In genomic region chr2:105510816-105511215, GRCm38 (mm10) we compare ENCODE assay signal across 20 mouse cellular contexts.
DNase-seq lines count a peak whose midpoint lies in the region; ATAC-seq and TF ChIP-seq lines count a peak whose summit lies in the region.
"Had no signal": no experiment of that assay in that cellular context is flagged by ENCODE, and none has a peak within 500 bp of the region (broad histone marks: within the 10 kb centered on the region; RNA-seq: fewer than 3 reads in every experiment).

No protein-coding gene starts in this region.

- no peak for ATAC-seq in forebrain, embryonic 11.5 days (replicated peaks; ENCODE audit: low FRiP score)
- no peak for ATAC-seq in forebrain, embryonic 13.5 days
- ATAC-seq in intestine, embryonic 14.5 days (replicated peaks; ENCODE audit: low FRiP score, low TSS enrichment, low read depth) = no peak
- no peak for ATAC-seq in intestine, embryonic 15.5 days
- ATAC-seq: forebrain, embryonic 14.5 days; intestine, postnatal 0 days had no signal

- in situ Hi-C loops in ES-E14 (cut with MboI; ENCODE audit: low sequenced_read_pairs in 2 of 2, unreplicated experiment in 2 of 2) = loop anchor here in 1 of 2 experiments (25.0 kb wide), 1 partner anchor 576 kb away; no protein-coding TSS in a partner anchor

- no peak overlapping the region for H3K4me2 ChIP-seq in forebrain, embryonic 11.5 days (ENCODE audit: low read depth, low read length, severe bottlenecking)
- H3K4me2 ChIP-seq in forebrain, embryonic 13.5 days = no peak overlapping the region
- H3K4me2 ChIP-seq in intestine, embryonic 14.5 days (ENCODE audit: low read length) = no peak overlapping the region
- H3K4me2 ChIP-seq in intestine, embryonic 15.5 days (replicated peaks) = no peak overlapping the region
- H3K4me2 ChIP-seq: embryonic facial prominence, embryonic 13.5 days; heart, embryonic 15.5 days; hindbrain, embryonic 14.5 days had no signal

- 0 out of 2 replicates have a peak, but pooled peaks cover 2% of the 10 kb centered on the region for H3K4me1 ChIP-seq in forebrain, embryonic 11.5 days (replicated peaks; ENCODE audit: control insufficient read depth, insufficient read depth, low read length)
- H3K4me1 ChIP-seq in forebrain, embryonic 13.5 days = peaks cover 14% of the 10 kb centered on the region
- H3K4me1 ChIP-seq in intestine, embryonic 14.5 days (replicated peaks; ENCODE audit: control insufficient read depth, insufficient read depth, low read length) = no peaks in the 10 kb centered on the region
- no peaks in the 10 kb centered on the region for H3K4me1 ChIP-seq in intestine, embryonic 15.5 days (replicated peaks)
- peaks cover 1 to 3% of the 10 kb centered on the region in 2 experiments; a peak in 1 of 4 replicates for H3K4me1 ChIP-seq in ES-E14 (ENCODE audit: control insufficient read depth in 2 of 2, insufficient read depth in 2 of 2, low read length in 2 of 2, poor library complexity in 1 of 2)
- H3K4me1 ChIP-seq in limb, embryonic 10.5 days = no peaks in the 10 kb centered on the region
- H3K4me1 ChIP-seq: embryonic facial prominence, embryonic 13.5 days had no signal

- 87% methylated on average over 4 of the region's 4 CpGs for whole genome bisulfite sequencing in forebrain, embryonic 11.5 days
- 92% methylated on average over 4 of the region's 4 CpGs for WGBS in forebrain, embryonic 13.5 days
- 91% methylated on average over 4 of the region's 4 CpGs for WGBS in intestine, embryonic 14.5 days
- WGBS in intestine, embryonic 15.5 days = 83% methylated on average over 4 of the region's 4 CpGs
- WGBS in limb, embryonic 10.5 days = 85% methylated on average over 4 of the region's 4 CpGs

- H3K27ac ChIP-seq in forebrain, embryonic 11.5 days (ENCODE audit: low read depth, low read length) = no peak overlapping the region
- no peak overlapping the region for H3K27ac ChIP-seq in forebrain, embryonic 13.5 days
- H3K27ac ChIP-seq in intestine, embryonic 14.5 days (ENCODE audit: low read depth) = no peak overlapping the region
- no peak overlapping the region for H3K27ac ChIP-seq in intestine, embryonic 15.5 days
- no peak overlapping the region for H3K27ac ChIP-seq in ES-E14 (ENCODE audit: insufficient read depth, low read depth, low read length, poor library complexity, severe bottlenecking)
- no peak overlapping the region for H3K27ac ChIP-seq in limb, embryonic 10.5 days
- H3K27ac ChIP-seq: embryonic facial prominence, embryonic 13.5 days; heart, embryonic 15.5 days; hindbrain, embryonic 10.5 days; hindbrain, embryonic 14.5 days had no signal

- H3K9ac ChIP-seq in forebrain, embryonic 11.5 days (ENCODE audit: low read length) = no peak overlapping the region
- H3K9ac ChIP-seq in forebrain, embryonic 13.5 days = no peak overlapping the region
- H3K9ac ChIP-seq in intestine, embryonic 14.5 days (ENCODE audit: low read length) = no peak overlapping the region
- H3K9ac ChIP-seq in intestine, embryonic 15.5 days = no peak overlapping the region
- H3K9ac ChIP-seq in ES-E14 (ENCODE audit: insufficient read depth, low read depth, low read length, poor library complexity, severe bottlenecking) = no peak overlapping the region; the same call in 1 of the 2 replicates
- H3K9ac ChIP-seq: embryonic facial prominence, embryonic 13.5 days; heart, embryonic 15.5 days; hindbrain, embryonic 14.5 days had no signal

- H3K4me3 ChIP-seq in forebrain, embryonic 11.5 days (ENCODE audit: low read depth, low read length) = no peak overlapping the region
- no peak overlapping the region for H3K4me3 ChIP-seq in forebrain, embryonic 13.5 days
- no peak overlapping the region for H3K4me3 ChIP-seq in intestine, embryonic 14.5 days (ENCODE audit: low read depth, low read length)
- H3K4me3 ChIP-seq in intestine, embryonic 15.5 days (replicated peaks) = no peak overlapping the region
- peak overlapping the region; percentile 61 to 94 for H3K4me3 ChIP-seq in ES-E14 (ENCODE audit: insufficient read depth in 1 of 2, low read depth in 1 of 2, low read length in 2 of 2, poor library complexity in 1 of 2, severe bottlenecking in 1 of 2)
- H3K4me3 ChIP-seq in limb, embryonic 10.5 days = no peak overlapping the region
- H3K4me3 ChIP-seq: embryonic facial prominence, embryonic 13.5 days; heart, embryonic 15.5 days; hindbrain, embryonic 10.5 days had no signal

- H3K27me3 ChIP-seq in forebrain, embryonic 11.5 days (ENCODE audit: control insufficient read depth, insufficient read depth, low read length) = no peaks in the 10 kb centered on the region
- H3K27me3 ChIP-seq in forebrain, embryonic 13.5 days = peaks cover 18% of the 10 kb centered on the region; the same call in 1 of the 2 replicates
- H3K27me3 ChIP-seq in intestine, embryonic 14.5 days (replicated peaks; ENCODE audit: control insufficient read depth, insufficient read depth, low read length) = no peaks in the 10 kb centered on the region
- H3K27me3 ChIP-seq in intestine, embryonic 15.5 days (replicated peaks) = no peaks in the 10 kb centered on the region
- H3K27me3 ChIP-seq in limb, embryonic 10.5 days (ENCODE audit: low read depth, poor library complexity, severe bottlenecking) = no peaks in the 10 kb centered on the region
- H3K27me3 ChIP-seq: embryonic facial prominence, embryonic 13.5 days; heart, embryonic 15.5 days had no signal

- H3K36me3 ChIP-seq in forebrain, embryonic 11.5 days (ENCODE audit: control insufficient read depth, insufficient read depth, low read length) = no peaks in the 10 kb centered on the region
- no peaks in the 10 kb centered on the region for H3K36me3 ChIP-seq in forebrain, embryonic 13.5 days (ENCODE audit: poor library complexity, severe bottlenecking)
- H3K36me3 ChIP-seq in intestine, embryonic 14.5 days (ENCODE audit: control insufficient read depth, insufficient read depth, low read length) = no peaks in the 10 kb centered on the region
- no peaks in the 10 kb centered on the region for H3K36me3 ChIP-seq in intestine, embryonic 15.5 days
- no peaks in the 10 kb centered on the region for H3K36me3 ChIP-seq in ES-E14 (ENCODE audit: control insufficient read depth, insufficient read depth, low read length, poor library complexity, severe bottlenecking)
- no peaks in the 10 kb centered on the region for H3K36me3 ChIP-seq in limb, embryonic 10.5 days
- H3K36me3 ChIP-seq: embryonic facial prominence, embryonic 13.5 days; heart, embryonic 15.5 days; hindbrain, embryonic 10.5 days had no signal

- DNase-seq in forebrain, embryonic 11.5 days (ENCODE audit: low spot score) = peak; percentile 46
- DNase-seq in intestine, embryonic 14.5 days (ENCODE audit: low spot score) = peak; percentile 43
- peak; percentile 66 for DNase-seq in ES-E14 (ENCODE audit: low read depth, low spot score)
- peak; percentile 25 for DNase-seq in limb, embryonic 10.5 days (ENCODE audit: low spot score)
- no peak for DNase-seq in layer of hippocampus, postnatal 14 days (ENCODE audit: low spot score in 2 of 2)
- no peak for DNase-seq in layer of hippocampus, adult 11-12 months (ENCODE audit: low spot score)
- DNase-seq: adrenal gland, postnatal 10 days; cerebellum, adult 18-20 months; cerebellum, adult 9-11 months; cerebellum, postnatal 36 days; gastrocnemius, postnatal 10 days; kidney, adult 9 months had no signal

- no peaks in the 10 kb centered on the region for H3K9me3 ChIP-seq in forebrain, embryonic 11.5 days (ENCODE audit: control insufficient read depth, low read length)
- no peaks in the 10 kb centered on the region for H3K9me3 ChIP-seq in forebrain, embryonic 13.5 days (replicated peaks)
- no peaks in the 10 kb centered on the region for H3K9me3 ChIP-seq in intestine, embryonic 14.5 days (ENCODE audit: control insufficient read depth, low read length)
- H3K9me3 ChIP-seq in intestine, embryonic 15.5 days = no peaks in the 10 kb centered on the region
- H3K9me3 ChIP-seq in ES-E14 (ENCODE audit: control insufficient read depth, insufficient read depth, low read depth, low read length) = no peaks in the 10 kb centered on the region
- H3K9me3 ChIP-seq in limb, embryonic 10.5 days (replicated peaks) = no peaks in the 10 kb centered on the region
- H3K9me3 ChIP-seq: embryonic facial prominence, embryonic 13.5 days; heart, embryonic 15.5 days; hindbrain, embryonic 10.5 days had no signal

TF ChIP-seq in ES-E14, 5 proteins besides CTCF, POLR2A, EP300 and RAD21:
- peak; percentile 54; the same call in 1 of the 2 replicates for TF ChIP-seq ZNF384 (IDR thresholded peaks at IDR 0.05; ENCODE audit: low read depth, low read length)
- TF ChIP-seq HCFC1 (IDR thresholded peaks at IDR 0.05; ENCODE audit: borderline replicate concordance, insufficient read depth, low read length) = no peak
- no peak for TF ChIP-seq MAFK (IDR thresholded peaks at IDR 0.05; ENCODE audit: insufficient read depth, low read depth, low read length)
- no peak for TF ChIP-seq ZC3H11A (IDR thresholded peaks at IDR 0.05; ENCODE audit: borderline replicate concordance, low read depth, low read length)
- peak; percentile 68 for TF ChIP-seq CHD2 (IDR thresholded peaks at IDR 0.05; ENCODE audit: low read depth, low read length)

Comparison
In these comparisons a context has a peak if more than half of its experiments do, and no peak if none do; other contexts are left out.
1. DNase-seq: peak in forebrain, embryonic 11.5 days (single experiment), intestine, embryonic 14.5 days (single experiment), ES-E14 (single experiment) and limb, embryonic 10.5 days (single experiment); none in layer of hippocampus, postnatal 14 days (0 of 2) and layer of hippocampus, adult 11-12 months (single experiment).
2. H3K4me3 ChIP-seq: peak in ES-E14 (2 of 2); none in forebrain, embryonic 11.5 days (single experiment), forebrain, embryonic 13.5 days (single experiment), intestine, embryonic 14.5 days (single experiment), intestine, embryonic 15.5 days (single experiment) and limb, embryonic 10.5 days (single experiment).